Mouse (Mus musculus) cerebellum, adult 8-10 months (tissue): ENCODE data around the gene Ap5b1.

ENCODE experiments used
- DNase-seq: peaks from one replicate; pipeline ENCODE4 v3.0.0; 2022

The Ap5b1 gene

GRCm38 (mm10) chr19:5612762-5613411 is 45.1 kb downstream of the Ap5b1 start:
- no peak for DNase-seq

DNA sequence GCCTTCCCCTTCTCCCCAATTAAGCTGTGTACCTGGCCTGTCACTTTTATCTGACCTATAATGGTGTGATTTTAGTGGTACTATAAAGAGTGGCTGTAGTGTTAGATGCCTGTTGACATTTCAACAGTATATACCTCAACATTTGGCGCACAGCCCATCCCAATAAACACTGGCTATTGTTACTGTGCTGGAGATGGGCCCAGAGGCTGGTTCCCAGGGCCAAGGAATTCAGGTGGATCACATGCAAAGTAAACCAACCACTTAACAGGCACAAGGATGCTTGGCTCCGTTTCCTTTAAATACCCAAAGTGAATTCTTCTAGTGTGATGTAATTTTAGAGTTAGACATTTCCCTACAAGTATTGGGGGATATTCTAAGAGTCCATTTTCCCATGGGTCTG is 47.1 kb downstream of the Ap5b1 start:
- no peak for DNase-seq

- no peak for DNase-seq
These were observed 52.2 kb downstream of the Ap5b1 start for GRCm38 (mm10) chr19:5620007-5620406.
